Comparison of ENCODE assay signal across 21 mouse cellular contexts in genomic region chr2:120178936-120179335, GRCm38 (mm10). TPM values are rescaled to one million over a fixed set of nuclear protein-coding genes. Genes with fewer than 3 reads are reported as not detected.
DNase-seq lines count a peak whose midpoint lies in the region; ATAC-seq and TF ChIP-seq lines count a peak whose summit lies in the region.
"Had no signal": no experiment of that assay in that cellular context is flagged by ENCODE, and none has a peak within 500 bp of the region (broad histone marks: within the 10 kb centered on the region; RNA-seq: fewer than 3 reads in every experiment).

No protein-coding gene starts in this region.

- no peak overlapping the region for H3K27ac ChIP-seq in forebrain, postnatal 0 days (ENCODE audit: low read depth, low read length)
- no peak overlapping the region for H3K27ac ChIP-seq in forebrain, embryonic 16.5 days (ENCODE audit: low read length)
- no peak overlapping the region for H3K27ac ChIP-seq in kidney, postnatal 0 days
- no peak overlapping the region for H3K27ac ChIP-seq in kidney, embryonic 16.5 days (ENCODE audit: low read length)
- H3K27ac ChIP-seq in lung, postnatal 0 days (ENCODE audit: low read length): no peak overlapping the region
- no peak overlapping the region for H3K27ac ChIP-seq in stomach, postnatal 0 days (replicated peaks)
- H3K27ac ChIP-seq: embryonic facial prominence, embryonic 15.5 days; limb, embryonic 13.5 days; lung, embryonic 15.5 days; midbrain, embryonic 12.5 days; neural tube, embryonic 12.5 days had no signal

- peak; percentile 29; the same call in 1 of the 2 replicates for TF ChIP-seq CTCF in forebrain, postnatal 0 days (IDR thresholded peaks at IDR 0.05; ENCODE audit: low read depth)
- TF ChIP-seq CTCF in kidney, postnatal 0 days (IDR thresholded peaks at IDR 0.05; ENCODE audit: low read depth): peak; percentile 49
- TF ChIP-seq CTCF in lung, postnatal 0 days (IDR thresholded peaks at IDR 0.05): peak; percentile 26; the same call in 1 of the 2 replicates
- TF ChIP-seq CTCF in stomach, postnatal 0 days (IDR thresholded peaks at IDR 0.05; ENCODE audit: low read depth): peak; percentile 59

- no peaks in the 10 kb centered on the region for H3K9me3 ChIP-seq in forebrain, postnatal 0 days (ENCODE audit: low read length)
- H3K9me3 ChIP-seq in forebrain, embryonic 16.5 days (ENCODE audit: control insufficient read depth, low read length): no peaks in the 10 kb centered on the region
- H3K9me3 ChIP-seq in kidney, postnatal 0 days (replicated peaks; ENCODE audit: low read length): no peaks in the 10 kb centered on the region
- no peaks in the 10 kb centered on the region for H3K9me3 ChIP-seq in kidney, embryonic 16.5 days (ENCODE audit: low read length)
- no peaks in the 10 kb centered on the region for H3K9me3 ChIP-seq in lung, postnatal 0 days (ENCODE audit: low read length)
- no peaks in the 10 kb centered on the region for H3K9me3 ChIP-seq in stomach, postnatal 0 days (ENCODE audit: control insufficient read depth, low read length)
- H3K9me3 ChIP-seq: embryonic facial prominence, embryonic 15.5 days; heart, embryonic 12.5 days; limb, embryonic 13.5 days; lung, embryonic 15.5 days; midbrain, embryonic 12.5 days; neural tube, embryonic 12.5 days had no signal

- no peak for TF ChIP-seq EP300 in lung, postnatal 0 days (IDR thresholded peaks at IDR 0.05)
- no peak for TF ChIP-seq EP300 in stomach, postnatal 0 days (optimal IDR thresholded peaks at IDR 0.05)

- no peak for DNase-seq in forebrain, postnatal 0 days
- no peak for DNase-seq in kidney, postnatal 0 days (ENCODE audit: low spot score)
- DNase-seq in lung, postnatal 0 days (ENCODE audit: low spot score): no peak
- DNase-seq in lung, postnatal 14 days: no peak
- DNase-seq in stomach, postnatal 0 days (ENCODE audit: low spot score): no peak
- no peak for DNase-seq in cerebellum, adult 8-10 months
- DNase-seq: adrenal gland, postnatal 14 days; cerebellum, postnatal 14 days; heart, postnatal 4 days; kidney, adult 18-20 months; thymus, postnatal 4 days had no signal

- no peak overlapping the region for H3K4me2 ChIP-seq in forebrain, postnatal 0 days (ENCODE audit: low read depth)
- H3K4me2 ChIP-seq in forebrain, embryonic 16.5 days (ENCODE audit: low read length): no peak overlapping the region
- H3K4me2 ChIP-seq in kidney, postnatal 0 days (ENCODE audit: low read length): no peak overlapping the region
- no peak overlapping the region for H3K4me2 ChIP-seq in kidney, embryonic 16.5 days (replicated peaks; ENCODE audit: low read depth, low read length)
- H3K4me2 ChIP-seq in lung, postnatal 0 days (replicated peaks; ENCODE audit: low read depth, low read length): no peak overlapping the region
- H3K4me2 ChIP-seq in stomach, postnatal 0 days (replicated peaks; ENCODE audit: low read depth): no peak overlapping the region
- H3K4me2 ChIP-seq: embryonic facial prominence, embryonic 15.5 days; heart, embryonic 12.5 days; limb, embryonic 13.5 days; lung, embryonic 15.5 days; midbrain, embryonic 12.5 days; neural tube, embryonic 12.5 days had no signal

- ATAC-seq in forebrain, postnatal 0 days: no peak
- no peak for ATAC-seq in forebrain, embryonic 16.5 days
- no peak for ATAC-seq in kidney, postnatal 0 days (replicated peaks; ENCODE audit: low FRiP score, low read depth)
- ATAC-seq in kidney, embryonic 16.5 days (ENCODE audit: low FRiP score, low TSS enrichment): no peak
- no peak for ATAC-seq in lung, postnatal 0 days
- no peak for ATAC-seq in stomach, postnatal 0 days (ENCODE audit: low FRiP score, low TSS enrichment)
- ATAC-seq: activated CD4-positive, CD25-positive, alpha-beta regulatory T cell, adult 4 months; hindbrain, embryonic 16.5 days had no signal

- H3K9ac ChIP-seq in forebrain, postnatal 0 days: no peak overlapping the region
- no peak overlapping the region for H3K9ac ChIP-seq in forebrain, embryonic 16.5 days (replicated peaks; ENCODE audit: low read depth, low read length)
- no peak overlapping the region for H3K9ac ChIP-seq in kidney, postnatal 0 days (ENCODE audit: low read depth, low read length)
- H3K9ac ChIP-seq in kidney, embryonic 16.5 days (replicated peaks; ENCODE audit: low read length): no peak overlapping the region
- H3K9ac ChIP-seq in lung, postnatal 0 days (replicated peaks; ENCODE audit: low read depth): no peak overlapping the region
- H3K9ac ChIP-seq in stomach, postnatal 0 days (ENCODE audit: low read length): no peak overlapping the region
- H3K9ac ChIP-seq: embryonic facial prominence, embryonic 15.5 days; heart, embryonic 12.5 days; limb, embryonic 13.5 days; lung, embryonic 15.5 days; midbrain, embryonic 12.5 days; neural tube, embryonic 12.5 days had no signal

- H3K36me3 ChIP-seq in forebrain, postnatal 0 days (ENCODE audit: insufficient read depth): no peaks in the 10 kb centered on the region
- no peaks in the 10 kb centered on the region for H3K36me3 ChIP-seq in forebrain, embryonic 16.5 days (ENCODE audit: control insufficient read depth, insufficient read depth)
- H3K36me3 ChIP-seq in kidney, postnatal 0 days (ENCODE audit: insufficient read depth, low read length): no peaks in the 10 kb centered on the region
- no peaks in the 10 kb centered on the region for H3K36me3 ChIP-seq in kidney, embryonic 16.5 days (ENCODE audit: insufficient read depth, low read length)
- no peaks in the 10 kb centered on the region for H3K36me3 ChIP-seq in lung, postnatal 0 days (ENCODE audit: insufficient read depth, low read length)
- no peaks in the 10 kb centered on the region for H3K36me3 ChIP-seq in stomach, postnatal 0 days (ENCODE audit: control insufficient read depth, insufficient read depth, low read length)
- H3K36me3 ChIP-seq: embryonic facial prominence, embryonic 15.5 days; heart, embryonic 12.5 days; limb, embryonic 13.5 days; lung, embryonic 15.5 days; midbrain, embryonic 12.5 days; neural tube, embryonic 12.5 days had no signal

- H3K4me1 ChIP-seq in forebrain, postnatal 0 days (ENCODE audit: insufficient read depth): no peaks in the 10 kb centered on the region
- no peaks in the 10 kb centered on the region for H3K4me1 ChIP-seq in forebrain, embryonic 16.5 days (replicated peaks; ENCODE audit: control insufficient read depth, insufficient read depth, low read length)
- H3K4me1 ChIP-seq in kidney, postnatal 0 days (replicated peaks; ENCODE audit: insufficient read depth, low read length): no peaks in the 10 kb centered on the region
- H3K4me1 ChIP-seq in kidney, embryonic 16.5 days (ENCODE audit: insufficient read depth, low read length): no peaks in the 10 kb centered on the region
- H3K4me1 ChIP-seq in lung, postnatal 0 days (ENCODE audit: insufficient read depth, low read depth, low read length): no peaks in the 10 kb centered on the region
- no peaks in the 10 kb centered on the region for H3K4me1 ChIP-seq in stomach, postnatal 0 days (replicated peaks; ENCODE audit: control insufficient read depth, insufficient read depth)
- H3K4me1 ChIP-seq: embryonic facial prominence, embryonic 15.5 days; limb, embryonic 13.5 days; lung, embryonic 15.5 days; midbrain, embryonic 12.5 days; neural tube, embryonic 12.5 days had no signal

- no peak overlapping the region for H3K4me3 ChIP-seq in forebrain, postnatal 0 days (ENCODE audit: low read depth, low read length)
- no peak overlapping the region for H3K4me3 ChIP-seq in forebrain, embryonic 16.5 days (replicated peaks; ENCODE audit: low read length)
- no peak overlapping the region for H3K4me3 ChIP-seq in kidney, postnatal 0 days (replicated peaks; ENCODE audit: low read depth, low read length)
- H3K4me3 ChIP-seq in kidney, embryonic 16.5 days (ENCODE audit: low read length): no peak overlapping the region
- H3K4me3 ChIP-seq in lung, postnatal 0 days (ENCODE audit: low read depth, low read length): no peak overlapping the region
- no peak overlapping the region for H3K4me3 ChIP-seq in stomach, postnatal 0 days (ENCODE audit: low read depth, low read length)
- H3K4me3 ChIP-seq: embryonic facial prominence, embryonic 15.5 days; heart, embryonic 12.5 days; limb, embryonic 13.5 days; lung, embryonic 15.5 days; midbrain, embryonic 12.5 days; neural tube, embryonic 12.5 days had no signal

- H3K27me3 ChIP-seq in forebrain, postnatal 0 days (ENCODE audit: insufficient read depth, low read length): no peaks in the 10 kb centered on the region
- no peaks in the 10 kb centered on the region for H3K27me3 ChIP-seq in forebrain, embryonic 16.5 days (replicated peaks; ENCODE audit: control insufficient read depth, insufficient read depth, low read length)
- H3K27me3 ChIP-seq in kidney, postnatal 0 days (ENCODE audit: insufficient read depth, low read length): no peaks in the 10 kb centered on the region
- H3K27me3 ChIP-seq in kidney, embryonic 16.5 days (ENCODE audit: insufficient read depth, low read length): no peaks in the 10 kb centered on the region
- no peaks in the 10 kb centered on the region for H3K27me3 ChIP-seq in lung, postnatal 0 days (replicated peaks; ENCODE audit: insufficient read depth, low read length)
- no peaks in the 10 kb centered on the region for H3K27me3 ChIP-seq in stomach, postnatal 0 days (ENCODE audit: control insufficient read depth, insufficient read depth, low read length)
- H3K27me3 ChIP-seq: embryonic facial prominence, embryonic 15.5 days; heart, embryonic 12.5 days; lung, embryonic 15.5 days; midbrain, embryonic 12.5 days; neural tube, embryonic 12.5 days had no signal

RNA-seq across cellular contexts. Expression of gene Ehd4, which starts 24.5 kb away (rescaled TPM):
- total RNA-seq in forebrain, postnatal 0 days (2014; rRNA removed): 3.7 and 7.1 TPM in 2 replicates
- polyA plus RNA-seq in forebrain, postnatal 0 days (2015; fragmentation: Nextera tagmentation; extraction: Ambion mirVana): 11.2 and 16.1 TPM in 2 replicates
- polyA plus RNA-seq in forebrain, embryonic 16.5 days (2015; fragmentation: Nextera tagmentation; extraction: Ambion mirVana): 9.7 and 11.9 TPM in 2 replicates
- 67.6 and 79.3 TPM in 2 replicates for polyA plus RNA-seq in kidney, postnatal 0 days (2015; fragmentation: Nextera tagmentation; extraction: Ambion mirVana)
- polyA plus RNA-seq in kidney, embryonic 16.5 days (2015; fragmentation: Nextera tagmentation; extraction: Ambion mirVana): 50.4 and 54.0 TPM in 2 replicates
- 228 and 262 TPM in 2 replicates for polyA plus RNA-seq in lung, postnatal 0 days (2015; fragmentation: Nextera tagmentation; extraction: Ambion mirVana)
- 65.6 and 75.1 TPM in 2 replicates for polyA plus RNA-seq in stomach, postnatal 0 days (2015; fragmentation: Nextera tagmentation; extraction: Ambion mirVana)
